Mouse (Mus musculus) kidney, postnatal 10 days (tissue): ENCODE measurements at regions not wholly inside any gene's neighbourhood (a gene's known extent, or its start where the extent isn't known, plus 50 kb on each side); places are given as distances from the start of the nearest gene placed in this dataset.

Source experiments
- DNase-seq: peaks from one replicate; pipeline ENCODE4 v3.0.0; 2021; ENCODE audit warnings: mixed read lengths

DNA sequence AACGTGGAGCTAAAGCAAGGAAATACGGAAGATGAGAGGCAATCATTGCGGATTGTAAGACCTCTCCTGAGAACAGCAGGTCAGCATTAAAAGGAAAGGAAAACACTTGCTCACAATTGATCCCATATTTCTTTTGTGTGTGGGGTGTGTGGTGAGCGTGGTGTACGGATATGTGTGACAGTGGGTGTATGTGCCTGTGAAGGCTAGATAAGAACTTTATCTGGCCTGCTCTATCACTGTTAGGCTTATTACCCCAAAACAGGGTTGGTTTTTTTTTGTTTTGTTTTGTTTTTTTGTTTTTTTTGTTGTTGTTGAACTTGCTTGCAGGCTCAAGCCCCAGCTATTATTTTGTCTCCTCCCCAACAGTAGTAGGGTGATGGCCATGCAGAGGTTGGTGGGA, 102.5 kb downstream of the Uchl5 start:
- DNase-seq = no peak

DNA sequence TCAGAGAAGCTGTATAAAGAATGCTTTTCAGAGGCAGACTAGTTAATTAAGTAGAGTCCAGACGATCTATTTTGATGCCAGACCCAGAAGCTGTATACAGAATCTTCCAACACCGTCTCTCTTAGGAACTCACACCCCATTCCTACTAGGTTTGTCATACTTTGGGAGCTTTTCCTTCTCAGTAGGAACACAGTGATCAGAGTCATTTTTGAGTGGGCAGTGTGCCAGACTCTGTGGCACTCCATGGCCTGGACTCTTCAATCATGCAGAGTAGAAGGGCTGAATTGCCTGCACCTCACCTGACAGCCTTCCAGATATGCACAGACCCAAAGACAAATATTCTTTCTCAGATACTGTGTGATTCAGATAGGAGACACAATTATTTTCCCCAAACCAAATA, 101.2 kb downstream of the Uchl5 start:
- peak; percentile 42 for DNase-seq

DNA sequence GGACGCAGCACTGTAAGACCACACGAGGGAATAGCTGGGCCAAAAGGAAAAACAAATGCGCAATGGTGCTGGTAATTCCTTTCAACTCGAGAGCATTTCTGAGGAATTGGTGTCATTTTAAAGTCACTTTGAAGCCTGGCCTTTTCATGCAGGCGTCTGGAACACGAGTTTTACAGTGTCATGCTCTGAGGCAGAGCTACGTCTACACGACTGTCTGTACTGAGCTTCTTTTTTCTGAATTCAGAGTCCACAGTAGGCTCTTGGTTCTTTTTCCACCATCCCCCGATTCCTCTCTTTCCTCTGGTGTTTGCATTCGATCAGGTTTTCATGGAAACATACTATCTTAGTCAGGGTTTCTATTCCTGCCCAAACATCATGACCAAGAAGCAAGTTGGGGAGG, 83.2 kb downstream of the Uchl5 start:
- no peak for DNase-seq

DNA sequence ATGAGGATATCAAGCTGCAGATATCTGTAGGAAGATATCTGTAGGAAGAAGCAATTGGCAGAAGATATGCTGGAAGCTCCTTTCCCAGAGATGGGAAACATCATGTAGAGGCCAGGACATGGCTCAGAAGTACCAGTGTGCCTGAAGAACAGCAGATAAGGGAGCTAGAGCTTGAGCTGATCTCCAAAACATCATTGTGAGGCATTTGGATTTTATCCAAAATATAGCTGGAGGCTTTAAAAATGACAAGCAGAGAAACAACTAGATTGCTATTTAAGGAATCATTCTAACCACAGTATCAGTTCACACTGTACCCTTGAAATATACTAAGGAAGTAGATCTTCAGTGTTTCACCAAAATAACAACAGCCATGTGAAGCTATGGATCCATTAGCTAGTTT, 81.5 kb downstream of the Uchl5 start:
- no peak for DNase-seq
